Mouse (Mus musculus) liver (tissue): ENCODE results near the gene Tbc1d10c.
A peak's percentile ranks its signal among the peaks of the same experiment; 100 is the strongest.

Source experiments
- DNase-seq: peaks from one replicate; pipeline ENCODE4 v3.0.0-alpha.2; 2020; ENCODE audit warnings: mixed read lengths

The Tbc1d10c gene

DNA sequence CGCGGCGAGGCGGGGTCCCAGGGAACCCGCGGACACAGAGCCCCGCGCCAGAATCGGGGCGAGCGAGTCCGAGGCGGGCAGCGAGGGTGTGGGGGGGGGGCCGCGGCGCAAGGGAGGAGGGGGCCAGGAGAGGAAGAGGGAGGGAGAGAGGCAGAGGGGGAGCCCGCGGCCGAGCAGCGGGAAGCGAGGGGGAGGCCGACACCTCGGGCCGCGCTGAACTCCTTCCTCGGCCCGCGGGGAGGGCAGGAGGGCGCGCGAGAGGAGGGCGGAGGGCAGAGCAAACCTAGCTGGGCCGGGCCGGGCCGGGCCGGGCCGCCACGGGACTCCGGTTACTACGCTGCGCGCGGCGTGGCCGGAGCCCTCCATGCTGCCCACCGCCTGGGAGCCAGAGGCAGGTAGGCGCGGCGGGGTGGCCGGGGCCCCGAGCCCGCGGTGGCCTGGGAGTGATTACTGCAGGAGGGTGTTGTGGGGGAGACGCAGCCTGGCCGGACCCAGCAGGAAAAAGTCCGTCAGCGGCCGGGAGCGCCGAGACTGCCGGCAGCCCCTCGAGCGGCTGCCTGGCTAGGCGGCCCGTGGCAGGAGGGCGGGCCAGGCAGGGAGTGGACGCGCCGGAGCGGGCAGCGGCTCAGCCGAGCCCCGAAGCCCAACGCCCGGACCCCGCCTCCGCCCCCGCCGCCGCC, 23.8 kb upstream of the Tbc1d10c start:
- peak; percentile 33 for DNase-seq

DNA sequence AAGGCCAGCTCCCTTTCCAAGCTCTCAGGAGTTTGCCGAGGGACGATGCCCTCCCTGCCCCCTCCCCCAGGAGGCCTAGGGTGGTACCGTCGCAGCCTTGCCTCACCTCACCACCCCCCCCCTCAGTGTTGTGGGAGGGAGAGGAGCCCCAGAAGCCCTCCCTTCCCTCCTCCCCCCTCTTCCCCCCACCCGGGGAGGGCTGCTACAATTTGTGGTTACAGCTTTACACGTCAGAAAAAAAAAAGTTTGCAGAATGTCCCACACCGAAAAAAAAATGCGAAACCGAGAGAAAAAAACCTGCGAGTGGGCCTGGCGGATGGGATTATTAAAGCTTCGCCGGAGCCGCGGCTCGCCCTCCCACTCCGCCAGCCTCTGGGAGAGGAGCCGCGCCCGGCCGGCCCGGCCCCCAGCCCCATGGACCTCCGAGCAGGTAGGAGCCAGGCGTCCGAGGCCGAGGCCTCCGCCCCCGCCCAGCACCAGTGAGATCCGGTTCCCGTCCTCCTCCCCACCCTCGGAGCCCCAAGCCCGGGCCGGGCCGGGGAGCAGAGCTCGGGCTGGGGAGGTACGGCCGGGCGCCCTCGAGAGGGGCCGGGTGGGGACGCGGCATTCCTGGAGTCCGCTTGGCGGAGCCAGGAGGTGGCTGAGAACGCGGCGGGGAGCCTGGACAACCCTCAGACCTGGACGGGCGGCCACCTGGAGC, 23.1 kb upstream of the Tbc1d10c start, which contains the start of the genes Clcf1 and AC109138.7:
Gene Clcf1 (plus strand): TSS at position 168 of the 700 bp plus-strand sequence.
Gene AC109138.7 (plus strand): TSS at position 287 of the 700 bp plus-strand sequence.
- DNase-seq, result peak; percentile 38

DNA sequence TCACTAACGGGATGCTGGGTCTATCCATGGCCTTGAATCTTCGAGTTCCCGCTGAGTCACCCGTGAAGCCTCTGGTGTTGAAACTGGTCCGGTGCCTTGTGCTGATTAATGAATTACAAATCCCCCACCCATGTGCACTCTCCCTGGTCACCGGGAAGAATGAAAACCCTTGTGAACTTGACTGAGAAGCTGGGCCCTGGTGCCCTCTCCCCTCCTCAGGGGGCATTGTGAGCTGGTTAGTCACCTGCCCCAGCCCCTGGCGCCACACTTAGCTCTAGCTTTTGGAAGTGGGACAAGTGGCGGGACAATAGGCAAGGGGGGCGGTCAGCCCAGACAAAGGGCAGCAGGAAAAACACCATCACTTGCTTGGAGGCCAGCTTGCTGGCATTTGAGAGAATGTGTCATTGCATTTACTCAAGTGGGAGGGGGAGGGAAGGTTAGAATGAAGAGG, 22.5 kb upstream of the Tbc1d10c start:
- DNase-seq, result no peak

DNA sequence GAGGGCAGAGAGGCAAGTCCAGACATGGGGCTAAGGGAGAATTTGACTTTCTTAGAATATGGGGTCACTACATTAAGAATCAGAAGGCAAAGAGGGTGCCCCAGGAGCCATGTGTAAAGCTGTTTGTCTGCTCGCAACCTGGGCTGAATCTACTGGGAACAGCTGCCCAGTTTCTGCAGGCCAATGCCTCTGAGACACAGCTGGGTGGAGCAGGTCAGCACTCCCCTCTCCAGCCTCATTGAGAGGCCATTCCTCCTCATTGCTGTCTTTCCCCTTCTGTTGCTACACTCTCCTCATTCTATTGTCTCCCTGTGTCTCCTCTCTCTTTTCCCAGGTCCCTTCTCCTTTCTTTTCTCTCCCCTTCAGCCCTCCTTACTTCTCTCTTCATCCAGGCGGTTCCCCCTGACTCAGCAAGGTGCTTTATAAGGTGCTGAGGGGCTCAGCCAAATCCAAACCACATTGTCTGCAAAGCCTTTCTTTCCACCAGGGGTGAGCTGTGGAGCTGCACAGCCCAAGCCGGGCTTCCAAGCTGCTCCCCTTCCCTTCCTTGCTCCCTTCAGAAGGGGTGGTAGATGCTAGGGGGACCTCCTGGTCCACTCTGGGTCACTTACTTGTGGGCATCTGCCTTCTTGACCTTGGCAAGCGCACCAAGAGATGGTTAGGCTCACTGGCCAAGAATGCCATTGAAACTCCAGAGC, 21.0 kb upstream of the Tbc1d10c start:
- no peak for DNase-seq

DNA sequence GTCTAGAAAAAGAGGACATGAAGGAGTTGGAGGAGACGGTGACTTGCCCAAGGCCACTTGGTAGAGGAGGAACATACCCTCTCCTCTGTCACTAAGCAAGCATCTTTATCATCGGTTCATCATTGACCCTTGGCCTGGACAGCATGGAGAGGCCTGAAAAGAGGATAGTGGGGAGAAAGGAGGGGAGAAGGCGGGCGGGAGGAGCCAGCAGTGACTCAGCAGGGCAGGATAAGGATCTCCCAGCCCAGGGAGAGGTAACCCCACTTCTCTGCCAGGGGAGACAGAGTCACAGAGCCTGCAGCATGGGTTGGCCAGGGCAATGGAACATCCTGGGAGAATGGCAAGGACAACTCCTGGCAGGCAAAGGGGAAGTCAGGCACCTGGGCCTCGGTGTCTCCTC, 17.5 kb upstream of the Tbc1d10c start:
- DNase-seq, result no peak

DNA sequence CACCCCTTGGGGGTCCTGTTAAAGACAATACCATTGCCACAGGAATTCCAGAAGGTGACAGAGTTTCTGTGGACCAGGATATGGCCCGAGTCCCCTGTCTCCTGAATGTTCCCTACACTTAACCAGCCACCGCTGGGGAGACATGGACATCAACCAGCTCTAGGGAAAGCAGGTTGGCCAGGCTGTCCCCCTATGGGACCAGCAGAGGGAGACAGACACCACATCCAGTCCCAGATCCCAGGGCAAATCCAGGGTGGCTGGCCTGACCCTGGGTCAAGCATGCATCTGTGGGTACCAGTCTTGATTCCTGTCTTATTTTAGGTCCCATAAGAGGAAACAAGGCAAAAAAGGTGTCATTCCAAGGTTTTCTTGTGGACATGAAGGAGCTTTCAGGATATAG, 15.9 kb upstream of the Tbc1d10c start:
- peak; percentile 66 for DNase-seq

DNA sequence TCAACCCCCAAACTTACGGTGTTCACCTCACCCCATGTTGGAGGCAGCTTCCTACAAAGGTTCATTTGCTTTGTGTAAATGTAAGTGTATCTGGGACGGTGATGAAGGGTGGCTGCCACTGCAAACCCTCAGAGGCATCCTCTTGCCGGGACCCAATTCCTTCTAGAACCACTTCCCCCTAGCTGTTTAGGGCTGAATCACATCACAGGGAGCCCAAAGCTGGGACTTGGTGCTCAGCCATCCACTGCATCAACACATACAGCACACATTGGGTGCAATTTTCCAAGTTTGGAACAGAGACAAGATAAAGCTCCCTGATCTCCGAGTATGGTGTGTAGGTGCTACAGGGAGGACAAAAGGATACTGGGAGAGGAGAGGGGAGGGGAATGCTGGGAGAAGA, 13.8 kb upstream of the Tbc1d10c start:
- DNase-seq, result no peak

DNA sequence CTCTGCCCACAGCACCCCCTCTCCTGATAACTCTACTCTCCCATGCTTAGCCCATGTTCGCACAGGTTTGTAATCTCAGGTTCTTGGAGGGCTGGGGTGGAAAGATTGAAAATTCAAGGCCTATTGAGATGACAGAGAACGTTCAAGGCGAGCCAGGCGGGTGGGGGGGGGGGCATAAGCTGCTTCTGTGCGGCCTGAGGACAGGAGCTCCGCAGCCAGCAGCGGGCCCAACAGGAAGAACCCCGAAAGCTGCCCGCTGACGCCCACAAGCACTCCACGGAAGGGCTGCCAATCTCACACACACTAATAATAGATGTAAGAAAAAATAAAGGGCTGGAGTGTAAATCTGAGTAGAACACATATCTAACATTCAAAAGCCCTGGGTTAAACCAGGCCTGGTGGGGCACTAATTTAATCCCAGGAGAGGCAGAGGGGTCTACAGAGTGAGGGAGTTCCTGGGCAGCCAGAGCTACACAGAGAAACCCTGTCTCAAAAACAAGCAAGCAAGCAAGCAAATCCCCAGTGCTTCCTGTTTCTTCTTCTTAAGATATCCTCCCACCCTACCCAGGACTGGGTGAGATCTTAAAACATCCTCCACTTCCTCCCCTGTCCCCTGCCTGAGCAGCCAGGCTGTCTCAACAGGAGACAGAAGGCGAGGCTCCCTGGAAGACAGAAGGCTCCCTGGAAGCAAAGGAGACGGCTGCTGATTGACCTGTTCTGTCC, 12.7 kb upstream of the Tbc1d10c start:
- DNase-seq, result no peak

DNA sequence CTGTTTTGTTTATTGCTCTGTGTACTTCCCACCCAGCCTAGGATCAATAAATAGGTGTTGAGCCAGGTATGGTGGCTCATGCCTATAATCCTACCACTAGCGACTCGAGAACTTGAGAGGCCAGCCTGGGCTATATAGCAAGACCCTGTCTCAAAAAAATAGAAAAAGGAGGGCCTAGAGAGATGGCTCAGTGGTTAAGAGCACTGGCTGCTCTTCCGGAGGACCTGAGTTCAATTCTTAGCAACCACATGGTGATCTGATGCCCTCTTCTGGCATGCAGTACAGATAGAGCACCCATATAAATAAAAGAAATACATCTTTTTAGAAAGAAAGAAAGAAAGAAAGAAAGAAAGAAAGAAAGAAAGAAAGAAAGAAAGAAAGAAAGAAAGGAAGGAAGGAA, 12.1 kb upstream of the Tbc1d10c start:
- no peak for DNase-seq

DNA sequence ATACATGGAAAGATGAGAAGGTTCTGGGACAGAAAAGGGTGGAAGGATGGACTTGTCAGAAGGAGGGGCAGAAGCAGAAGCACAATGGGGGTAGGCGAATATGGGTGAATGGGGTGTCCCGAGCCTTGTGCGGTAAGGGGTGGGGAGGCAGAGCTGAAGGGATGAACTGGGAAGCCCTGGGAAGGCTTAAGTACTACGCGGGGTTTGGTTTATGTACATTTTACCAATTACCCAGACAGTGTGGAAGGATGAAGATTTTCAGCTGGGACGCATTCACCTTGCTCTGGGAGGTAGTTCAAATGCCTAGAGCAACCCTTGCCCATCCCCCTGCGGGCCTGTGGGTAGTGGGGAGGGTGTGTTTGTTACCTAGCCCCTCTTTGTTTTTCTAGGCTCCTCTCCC, 11.1 kb upstream of the Tbc1d10c start:
- no peak for DNase-seq

DNA sequence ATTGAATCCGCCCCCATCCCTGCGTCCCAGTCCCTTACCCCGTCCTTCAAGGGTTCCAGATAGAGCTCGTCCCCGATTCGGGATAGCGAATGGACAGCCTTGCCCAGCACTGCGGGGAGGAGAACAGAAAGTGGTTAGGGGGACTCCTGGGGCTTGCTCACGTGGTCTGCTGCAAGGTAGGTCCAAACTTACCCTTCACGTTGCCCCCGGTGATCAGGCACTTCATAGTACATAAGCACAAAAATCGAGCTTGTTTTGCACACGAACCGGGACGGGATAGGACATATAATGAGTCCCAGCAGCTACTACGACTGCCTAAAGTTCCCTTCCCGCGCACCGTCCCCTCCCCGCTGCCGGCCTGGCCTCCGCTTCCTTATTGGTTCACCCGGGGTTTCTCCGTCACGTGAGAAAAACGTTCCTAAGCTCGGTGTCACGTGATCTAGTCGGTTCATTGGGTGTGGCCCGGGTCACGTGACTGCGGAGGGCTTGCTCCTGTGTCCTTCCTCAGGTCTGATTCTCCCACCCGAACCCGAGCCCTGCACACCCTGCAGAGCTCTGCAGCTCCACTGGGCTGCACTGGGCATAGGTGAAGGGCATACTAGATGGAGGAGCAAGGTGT, 10.3 kb upstream of the Tbc1d10c start, which contains the start of gene Rad9a:
Gene Rad9a (minus strand): TSS at position 372 of the 619 bp plus-strand sequence.
- peak; percentile 95 for DNase-seq

DNA sequence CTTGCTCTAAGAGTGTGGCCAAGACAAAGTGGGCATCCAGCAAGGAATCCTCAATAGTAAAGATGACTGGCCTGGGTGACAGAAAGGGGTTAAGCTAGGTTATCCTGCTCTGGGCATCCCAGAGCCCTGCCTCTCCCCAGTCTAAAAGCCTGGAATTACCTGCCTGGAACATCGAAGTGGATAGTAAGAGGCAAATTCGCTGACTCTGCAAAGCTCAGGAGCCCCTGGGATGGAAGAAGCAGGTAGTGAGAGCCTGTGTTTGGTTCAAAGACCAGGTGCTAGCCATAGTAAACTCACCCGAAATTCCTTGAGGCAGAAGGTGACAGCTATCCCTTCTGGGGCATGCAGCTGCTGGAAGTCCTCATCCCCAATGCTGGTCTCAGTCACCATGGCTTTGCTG, 6.1 kb upstream of the Tbc1d10c start:
- DNase-seq, result no peak

DNA sequence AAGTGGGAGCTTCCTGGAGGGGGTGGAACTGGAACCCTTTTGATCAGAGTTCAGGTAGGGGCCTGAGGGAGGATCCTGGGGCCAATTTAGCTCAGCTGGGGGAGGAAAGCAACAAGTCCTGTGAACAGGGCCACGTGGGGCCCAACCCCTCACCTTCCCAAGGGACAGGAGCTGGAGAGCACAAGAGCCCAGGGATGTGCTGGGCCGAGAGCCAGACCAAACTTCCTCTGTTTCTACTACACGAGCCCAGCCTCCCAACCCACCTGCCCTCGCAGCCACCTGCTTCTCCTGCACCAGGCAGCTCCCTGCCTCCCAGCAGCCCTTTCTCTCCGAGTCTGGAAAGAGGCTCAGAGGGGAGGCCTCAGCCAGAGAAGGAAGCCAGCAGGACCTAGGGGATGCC, 5.5 kb upstream of the Tbc1d10c start:
- DNase-seq, result no peak

DNA sequence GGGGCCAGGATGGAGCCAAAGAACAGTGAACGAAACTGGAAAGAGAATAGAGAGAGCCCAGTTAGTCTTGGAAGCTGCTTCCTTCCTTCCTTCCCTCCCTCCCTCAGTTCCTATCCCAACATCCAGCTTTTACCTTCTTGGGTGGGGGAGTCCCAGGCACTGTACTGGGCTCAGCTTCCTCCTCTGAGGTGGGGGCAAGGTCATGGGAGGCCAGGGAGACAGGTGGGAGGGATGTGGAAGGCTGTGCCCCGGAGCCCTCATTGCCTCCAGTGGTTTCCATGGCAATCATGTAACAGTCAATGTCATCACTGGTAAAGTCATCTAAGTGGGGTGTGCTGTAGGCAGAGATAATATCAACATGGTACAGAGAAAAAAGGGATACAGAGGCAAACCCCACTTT, 5.0 kb upstream of the Tbc1d10c start:
- no peak for DNase-seq

DNA sequence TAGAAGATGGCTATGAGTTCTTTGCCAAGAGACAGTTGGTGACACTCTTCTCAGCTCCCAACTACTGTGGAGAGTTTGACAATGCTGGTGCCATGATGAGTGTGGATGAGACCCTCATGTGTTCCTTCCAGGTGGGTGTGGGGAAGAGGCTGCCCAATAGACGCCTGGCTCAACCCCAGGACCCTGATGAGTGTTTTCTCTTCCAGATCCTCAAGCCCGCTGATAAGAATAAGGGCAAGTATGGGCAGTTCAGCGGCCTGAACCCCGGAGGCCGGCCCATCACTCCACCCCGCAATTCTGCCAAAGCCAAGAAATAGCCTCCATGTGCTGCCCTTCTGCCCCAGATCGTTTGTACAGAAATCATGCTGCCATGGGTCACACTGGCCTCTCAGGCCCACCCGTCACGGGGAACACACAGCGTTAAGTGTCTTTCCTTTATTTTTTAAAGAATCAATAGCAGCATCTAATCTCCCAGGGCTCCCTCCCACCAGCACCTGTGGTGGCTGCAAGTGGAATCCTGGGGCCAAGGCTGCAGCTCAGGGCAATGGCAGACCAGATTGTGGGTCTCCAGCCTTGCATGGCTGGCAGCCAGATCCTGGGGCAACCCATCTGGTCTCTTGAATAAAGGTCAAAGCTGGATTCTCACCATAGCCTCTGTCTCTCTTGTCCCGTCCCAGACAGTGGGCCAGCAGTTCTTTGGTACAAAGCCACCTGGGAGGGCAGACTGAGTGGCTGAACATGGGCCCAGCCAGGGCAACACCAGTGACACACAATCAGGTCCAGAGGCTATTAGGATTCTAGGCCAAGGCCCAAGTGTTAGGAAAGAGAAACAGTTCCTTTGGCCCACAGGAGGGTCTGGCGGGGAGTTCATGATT, 3.9 kb upstream of the Tbc1d10c start:
- no peak for DNase-seq

DNA sequence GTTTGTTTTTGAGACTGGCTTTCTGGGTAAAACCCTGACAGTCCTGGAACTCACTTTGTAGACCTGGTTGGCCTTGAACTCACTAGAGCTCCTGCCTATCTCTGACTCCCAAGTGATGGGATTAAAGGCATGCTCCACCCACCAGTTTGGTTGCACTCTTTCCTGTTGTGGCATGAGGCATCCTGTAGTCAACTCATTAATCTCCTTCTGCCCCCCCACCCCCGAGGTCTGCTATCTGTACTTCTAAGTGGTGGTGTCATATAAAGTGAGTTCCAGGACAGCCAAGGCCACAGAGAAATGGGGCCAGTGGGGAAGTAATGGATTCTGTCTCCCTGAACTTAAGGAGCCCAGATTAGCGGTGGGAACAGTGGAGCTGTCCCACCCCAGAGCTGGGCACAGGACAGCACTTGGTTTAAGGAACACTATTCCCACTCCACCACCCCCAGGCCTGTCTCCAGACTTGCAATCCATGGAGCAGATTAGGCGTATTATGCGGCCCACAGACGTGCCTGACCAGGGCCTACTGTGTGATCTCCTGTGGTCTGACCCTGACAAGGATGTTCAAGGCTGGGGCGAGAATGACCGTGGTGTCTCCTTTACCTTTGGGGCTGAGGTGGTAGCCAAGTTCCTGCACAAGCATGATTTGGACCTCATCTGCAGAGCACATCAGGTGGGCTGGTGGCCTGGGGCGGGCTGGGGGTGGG, 3.1 kb upstream of the Tbc1d10c start:
- no peak for DNase-seq

DNA sequence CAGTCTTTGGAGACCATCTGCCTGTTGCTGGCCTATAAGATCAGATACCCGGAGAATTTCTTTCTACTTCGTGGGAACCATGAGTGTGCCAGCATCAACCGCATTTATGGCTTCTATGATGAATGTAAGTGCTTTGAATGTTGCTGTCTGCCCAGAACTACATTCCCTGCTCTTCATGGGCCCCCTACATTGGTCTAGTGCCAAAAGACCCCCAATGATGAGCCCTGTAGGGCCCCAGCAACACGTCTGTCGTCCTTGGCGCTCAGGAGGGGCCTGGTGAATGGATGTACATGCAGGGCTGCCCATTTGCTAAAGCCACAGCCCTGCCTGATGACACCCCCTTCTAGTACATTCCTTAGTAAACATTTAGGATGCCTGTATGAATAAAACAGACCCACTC, 2.0 kb upstream of the Tbc1d10c start:
- DNase-seq, result no peak

DNA sequence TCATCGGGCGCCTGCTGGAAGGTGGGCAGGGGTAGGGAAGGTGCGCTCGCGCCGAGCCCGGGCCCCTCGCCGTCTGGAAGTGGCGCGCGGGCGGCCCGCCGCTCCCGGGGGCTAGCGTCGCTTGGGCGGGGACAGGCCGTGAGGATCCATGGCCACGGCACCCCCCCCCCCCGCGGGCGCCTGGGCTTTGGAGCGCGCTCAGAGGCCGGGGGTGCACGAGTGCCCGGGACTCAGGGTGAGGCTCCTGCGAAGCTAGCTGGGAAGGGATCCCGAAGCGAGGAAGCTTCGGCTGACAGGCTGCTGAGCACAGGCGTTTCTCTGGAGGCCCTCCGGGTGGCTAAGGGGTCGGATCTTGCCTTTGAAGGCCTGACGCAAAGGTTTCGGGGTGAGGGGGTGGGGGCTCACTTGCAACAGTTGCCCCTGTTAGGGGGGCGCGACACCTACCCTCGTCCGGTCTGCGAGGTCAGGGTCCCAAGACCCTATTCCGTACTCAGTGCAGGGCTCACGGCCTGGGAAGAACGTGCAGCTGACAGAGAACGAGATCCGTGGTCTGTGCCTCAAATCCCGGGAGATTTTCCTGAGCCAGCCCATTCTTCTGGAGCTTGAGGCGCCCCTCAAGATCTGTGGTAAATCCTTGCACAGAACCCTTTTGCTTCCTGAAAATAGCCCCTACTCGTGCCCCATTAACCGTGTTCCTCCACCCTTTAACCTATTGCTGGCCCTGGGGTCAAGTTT, 1.3 kb upstream of the Tbc1d10c start:
- DNase-seq, result no peak

DNA sequence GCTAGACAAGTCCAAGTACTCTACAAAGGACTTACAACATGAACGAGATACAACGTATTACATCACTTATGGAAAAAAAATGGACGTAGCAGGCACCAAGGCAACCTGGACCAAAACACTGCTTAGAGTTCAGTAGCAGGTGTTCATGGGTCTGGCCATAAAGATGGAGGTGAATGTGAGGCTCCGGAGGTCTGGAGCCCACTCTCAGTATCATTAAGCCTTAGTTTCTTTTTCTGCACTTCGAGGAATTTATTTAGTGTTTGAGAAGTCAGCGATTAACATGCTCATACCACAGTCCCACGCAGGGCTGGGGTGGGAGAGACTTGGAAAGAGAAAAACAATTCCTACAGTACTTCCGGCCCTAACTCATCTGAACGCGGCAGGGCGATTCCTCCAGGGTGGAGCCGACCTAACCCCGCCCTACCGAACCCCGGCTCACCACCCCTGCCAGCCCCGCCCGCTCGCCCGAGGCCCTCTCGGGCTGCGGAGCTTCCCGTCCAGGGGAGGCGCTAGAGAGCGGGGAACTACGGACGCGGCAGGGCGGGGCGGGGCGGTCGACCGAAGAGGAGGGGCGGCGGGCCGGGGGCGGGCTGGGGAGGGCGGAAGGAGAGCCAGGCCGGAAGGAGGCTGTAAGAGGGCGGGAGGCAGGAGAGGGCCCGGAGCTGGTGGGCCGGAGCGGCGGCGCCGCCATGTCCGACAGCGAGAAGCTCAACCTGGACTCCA, 605 bp upstream of the Tbc1d10c start, which contains the start of gene Ppp1ca:
Gene Ppp1ca (plus strand): TSS at position 538 of the 723 bp plus-strand sequence.
- peak; percentile 99 for DNase-seq
